Mouse (Mus musculus) liver, embryonic 16.5 days (tissue): ENCODE results near the gene Dhfr. TPM values are rescaled to one million over a fixed set of nuclear protein-coding genes. Genes with fewer than 3 reads are reported as not detected.

Source experiments
- ATAC-seq: fragments of 200-750 bp; cut with Nextera tagmentation; 2 replicates; pipeline ENCODE4 v1.8.0; 2017; ENCODE audit warnings: low read depth, mild to moderate bottlenecking, moderate number of reproducible peaks, moderate library complexity
- H3K27ac ChIP-seq: fragments of 300-500 bp; sonication (generic); 2 replicates; pipeline ENCODE4 v1.5.1; 2014; ENCODE audit warnings: mild to moderate bottlenecking, low read length
- H3K27me3 ChIP-seq: fragments of 300-500 bp; sonication (generic); 2 replicates; pipeline ENCODE4 v1.6.1; 2014; ENCODE audit warnings: low read depth, low read length, mixed read lengths; ENCODE audit not compliant: control insufficient read depth, insufficient read depth
- H3K36me3 ChIP-seq: fragments of 300-500 bp; sonication (generic); 2 replicates; pipeline ENCODE4 v1.6.1; 2014; ENCODE audit warnings: mild to moderate bottlenecking; ENCODE audit not compliant: control insufficient read depth, insufficient read depth
- H3K4me1 ChIP-seq: fragments of 300-500 bp; sonication (generic); 2 replicates; pipeline ENCODE4 v1.6.1; 2014; ENCODE audit warnings: low read depth, low read length, mixed read lengths; ENCODE audit not compliant: control insufficient read depth
- H3K4me2 ChIP-seq: fragments of 300-500 bp; sonication (generic); 2 replicates; pipeline ENCODE4 v1.6.1; 2014; ENCODE audit warnings: low read depth, low read length, mixed read lengths
- H3K4me3 ChIP-seq: fragments of 300-500 bp; sonication (generic); 2 replicates; pipeline ENCODE4 v1.5.1; 2014; ENCODE audit warnings: low read depth, mild to moderate bottlenecking, low read length
- H3K9ac ChIP-seq: fragments of 300-500 bp; sonication (generic); 2 replicates; pipeline ENCODE4 v1.6.1; 2014; ENCODE audit warnings: low read depth, low read length
- H3K9me3 ChIP-seq: fragments of 300-500 bp; sonication (generic); replicated peaks from 2 replicates; pipeline ENCODE4 v1.6.1; 2016; ENCODE audit warnings: low read length; ENCODE audit not compliant: control insufficient read depth
- WGBS: fragments of 180-500 bp; shearing (Covaris S2); extraction: QIAGEN DNeasy Blood & Tissue Kit; methylation state at CpG from one replicate; pipeline ENCODE4 v1.1.7; 2014; ENCODE audit not compliant: insufficient replicate concordance; 5-methylcytosine and 5-hydroxymethylcytosine counted together
- polyA plus RNA-seq: library from polyadenylated mRNA; unstranded; fragments of >200 nt; fragmentation: Nextera tagmentation; extraction: Ambion mirVana; gene quantifications from 2 replicates; pipeline ENCODE4 v1.2.1, GENCODE M21; 2015

The Dhfr gene
- polyA plus RNA-seq = 14.0 and 15.0 TPM in 2 replicates

- WGBS = under 1% methylated on average over 72 of the region's 76 CpGs
- peak within 1 kb of the TSS; percentile 89 for H3K4me3 ChIP-seq
- H3K27ac ChIP-seq = peak within 1 kb of the TSS; percentile 94
- ATAC-seq = peak; percentile 95
- H3K9me3 ChIP-seq = no peaks in the 10 kb centered on the region
- peak within 1 kb of the TSS; percentile 85 for H3K9ac ChIP-seq
- peaks cover 13% of the 10 kb centered on the region for H3K36me3 ChIP-seq
- H3K4me1 ChIP-seq = peaks cover 19% of the 10 kb centered on the region
- peak within 1 kb of the TSS; percentile 98 for H3K4me2 ChIP-seq
- no peaks in the 10 kb centered on the region for H3K27me3 ChIP-seq
Measured at GRCm38 (mm10) chr13:92354456-92355271, at the start of gene Dhfr, which contains the start of gene Msh3. Gene Dhfr, plus strand, starts transcription at chr13:92354726. Gene Msh3, minus strand, starts transcription at chr13:92355003.

DNA sequence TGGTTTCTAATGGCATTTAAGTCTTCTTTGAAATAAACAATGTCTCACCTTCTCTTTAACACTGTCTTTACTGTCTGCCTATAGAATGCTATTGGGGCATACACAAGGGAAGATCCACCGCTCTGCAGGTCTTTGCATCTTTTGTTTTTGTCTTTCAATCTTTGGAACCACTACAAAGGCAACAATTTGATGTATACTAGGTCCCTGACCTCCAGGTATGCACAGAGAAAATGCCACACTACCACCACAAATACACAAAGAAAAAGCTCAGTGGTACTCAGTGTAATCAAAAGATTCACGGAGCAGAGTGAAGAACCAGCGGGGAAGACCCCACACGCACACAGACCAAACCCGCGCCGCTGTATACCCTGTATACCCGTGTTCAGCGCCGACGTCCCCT is 48.8 kb upstream of the Dhfr start, which contains the start of gene Gm20379:
Gene Gm20379 (plus strand): TSS at position 301 of the 400 bp plus-strand sequence.
- WGBS = 81% methylated on average over 11 of the region's 11 CpGs
- no peaks in the 10 kb centered on the region; the same call in 1 of the 2 replicates for H3K4me1 ChIP-seq
- peaks cover 7% of the 10 kb centered on the region for H3K36me3 ChIP-seq
- no peak within 1 kb of the TSS for H3K27ac ChIP-seq
- H3K4me2 ChIP-seq = no peak within 1 kb of the TSS
- no peak for ATAC-seq
- no peak within 1 kb of the TSS for H3K9ac ChIP-seq
- H3K27me3 ChIP-seq = no peaks in the 10 kb centered on the region
- H3K9me3 ChIP-seq = no peaks in the 10 kb centered on the region
- no peak within 1 kb of the TSS for H3K4me3 ChIP-seq

DNA sequence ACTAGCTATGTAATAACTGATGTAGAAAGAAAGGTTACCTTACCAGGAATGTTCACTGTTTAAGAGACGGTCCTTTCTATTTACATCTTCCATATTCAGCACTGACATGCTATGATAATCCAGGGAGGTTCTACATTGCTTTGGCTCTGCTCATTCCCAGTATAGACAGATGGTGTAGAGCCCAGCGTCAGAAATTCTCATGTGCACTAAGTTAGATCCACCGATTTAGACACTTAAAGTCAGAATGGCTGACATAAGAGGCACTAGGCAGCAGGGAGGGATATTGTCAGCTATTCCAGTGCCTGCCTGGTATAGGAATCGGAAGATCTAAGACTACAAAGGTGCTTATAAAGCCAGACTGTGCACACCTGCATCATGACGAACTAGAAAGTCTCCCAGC is 39.9 kb upstream of the Dhfr start:
- Histone ChIP-seq H3K27ac (no peak overlapping the region), H3K4me1 (no peaks in the 10 kb centered on the region), H3K4me2 (no peak overlapping the region), H3K9ac (no peak overlapping the region), H3K4me3 (no peak overlapping the region), H3K36me3 (no peaks in the 10 kb centered on the region; the same call in 1 of the 2 replicates), H3K9me3 (no peaks in the 10 kb centered on the region), H3K27me3 (no peaks in the 10 kb centered on the region)
- no peak for ATAC-seq
- 74% methylated on average over 5 of the region's 5 CpGs for WGBS

- Histone ChIP-seq H3K27ac (no peak overlapping the region), H3K36me3 (no peaks in the 10 kb centered on the region), H3K4me3 (no peak overlapping the region), H3K4me1 (no peaks in the 10 kb centered on the region), H3K9me3 (no peaks in the 10 kb centered on the region), H3K27me3 (no peaks in the 10 kb centered on the region), H3K9ac (no peak overlapping the region), H3K4me2 (no peak overlapping the region)
- ATAC-seq = no peak
- 54% methylated on average over 5 of the region's 5 CpGs for WGBS
Measured at GRCm38 (mm10) chr13:92320770-92321169, 33.8 kb upstream of the Dhfr start.

- H3K9ac ChIP-seq = no peak overlapping the region
Measured at GRCm38 (mm10) chr13:92326030-92326429, 28.5 kb upstream of the Dhfr start.

GRCm38 (mm10) chr13:92328000-92328399 is 26.5 kb upstream of the Dhfr start:
- Histone ChIP-seq H3K4me2 (no peak overlapping the region), H3K4me3 (no peak overlapping the region), H3K9me3 (no peaks in the 10 kb centered on the region), H3K27me3 (no peaks in the 10 kb centered on the region), H3K4me1 (no peaks in the 10 kb centered on the region; the same call in 1 of the 2 replicates), H3K9ac (no peak overlapping the region), H3K27ac (no peak overlapping the region), H3K36me3 (no peaks in the 10 kb centered on the region)
- 36% methylated on average over 2 of the region's 2 CpGs for WGBS
- no peak for ATAC-seq

More at GRCm38 (mm10) chr13:92326030-92326429, 28.5 kb upstream of the Dhfr start:
- no peak overlapping the region for H3K4me2 ChIP-seq
- H3K27ac ChIP-seq = no peak overlapping the region
- H3K36me3 ChIP-seq = no peaks in the 10 kb centered on the region
- ATAC-seq = no peak
- no peaks in the 10 kb centered on the region for H3K9me3 ChIP-seq
- no peak overlapping the region for H3K4me3 ChIP-seq
- 57% methylated on average over 5 of the region's 5 CpGs for WGBS
- H3K4me1 ChIP-seq = no peaks in the 10 kb centered on the region; the same call in 1 of the 2 replicates
- no peaks in the 10 kb centered on the region for H3K27me3 ChIP-seq

GRCm38 (mm10) chr13:92330621-92331020 is 23.9 kb upstream of the Dhfr start:
- Histone ChIP-seq H3K27ac (no peak overlapping the region), H3K9ac (no peak overlapping the region), H3K36me3 (no peaks in the 10 kb centered on the region), H3K4me3 (no peak overlapping the region), H3K9me3 (no peaks in the 10 kb centered on the region), H3K4me1 (no peaks in the 10 kb centered on the region; the same call in 1 of the 2 replicates), H3K27me3 (no peaks in the 10 kb centered on the region), H3K4me2 (no peak overlapping the region)
- no peak for ATAC-seq
- 78% methylated on average over 3 of the region's 3 CpGs for WGBS

GRCm38 (mm10) chr13:92332103-92332879 is 22.2 kb upstream of the Dhfr start:
- WGBS = 91% methylated on average over 15 of the region's 15 CpGs
- no peak overlapping the region for H3K27ac ChIP-seq

More at GRCm38 (mm10) chr13:92332103-92332879, 22.2 kb upstream of the Dhfr start:
- Histone ChIP-seq H3K27me3 (no peaks in the 10 kb centered on the region), H3K36me3 (no peaks in the 10 kb centered on the region), H3K4me1 (no peaks in the 10 kb centered on the region; the same call in 1 of the 2 replicates), H3K4me2 (no peak overlapping the region), H3K9ac (no peak overlapping the region), H3K4me3 (no peak overlapping the region), H3K9me3 (no peaks in the 10 kb centered on the region)
- ATAC-seq = no peak
